Mouse (Mus musculus) CD4-positive helper T cell, adult 2 months (primary cell): ENCODE data around the gene Atp6v0a1.

ENCODE experiments used
- DNase-seq: peaks from one replicate; pipeline ENCODE4 v3.0.0-alpha.2; 2012; ENCODE audit warnings: low read depth, missing footprints, low spot score

Atp6v0a1 gene

GRCm38 (mm10) chr11:101009046-101009887, at the start of gene Atp6v0a1:
Gene Atp6v0a1, plus strand, starts transcription at chr11:101009452.
- DNase-seq = peak; percentile 95

- DNase-seq = peak; percentile 71
Observed at GRCm38 (mm10) chr11:100959464-100959810, 49.8 kb upstream of the Atp6v0a1 start.

DNA sequence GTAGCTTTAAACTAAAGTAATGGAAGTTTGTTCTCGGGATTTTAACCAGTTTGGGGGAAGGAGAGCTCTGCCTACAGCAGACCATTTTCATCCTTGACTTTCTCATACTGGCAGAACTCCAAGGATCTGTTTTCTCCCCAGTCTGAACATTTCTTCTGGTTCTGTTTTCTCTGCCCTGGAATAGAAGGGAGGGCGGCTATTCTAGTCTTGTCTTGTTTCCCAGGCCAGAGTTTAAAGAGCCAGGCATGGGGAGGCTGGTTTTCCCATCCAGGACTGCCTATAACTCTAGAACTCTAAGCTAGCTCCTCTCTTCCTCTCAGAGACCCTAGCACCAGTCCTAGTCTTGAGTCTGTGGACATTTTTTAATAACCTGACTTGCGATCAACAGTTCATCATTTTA, 49.4 kb upstream of the Atp6v0a1 start:
- no peak for DNase-seq

GRCm38 (mm10) chr11:100960540-100960939, 48.7 kb upstream of the Atp6v0a1 start:
- DNase-seq = no peak

- DNase-seq = no peak
Observed at GRCm38 (mm10) chr11:100962371-100962911, 46.8 kb upstream of the Atp6v0a1 start.

DNA sequence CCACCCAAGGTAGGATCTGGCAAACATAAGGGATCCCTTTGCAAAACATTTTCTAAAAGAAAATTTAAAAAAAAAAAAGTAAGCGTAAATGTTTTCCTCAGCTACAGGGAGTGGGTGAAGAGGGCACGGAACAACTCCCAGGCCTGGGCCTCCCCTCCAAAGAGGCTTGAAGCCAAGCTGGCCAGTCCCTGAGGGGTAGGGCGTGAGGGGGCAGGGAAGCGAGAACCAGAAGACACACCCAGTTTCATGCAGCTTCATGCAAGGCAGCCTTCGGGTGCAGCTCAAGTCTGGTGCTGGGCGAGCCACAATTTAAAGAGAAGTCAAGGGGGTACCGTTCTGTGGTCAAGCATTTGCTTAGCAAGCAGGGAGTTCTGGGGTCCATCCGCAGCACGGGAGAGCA, 45.6 kb upstream of the Atp6v0a1 start:
- DNase-seq = no peak

GRCm38 (mm10) chr11:100964180-100964579, 45.1 kb upstream of the Atp6v0a1 start:
- DNase-seq = no peak

DNA sequence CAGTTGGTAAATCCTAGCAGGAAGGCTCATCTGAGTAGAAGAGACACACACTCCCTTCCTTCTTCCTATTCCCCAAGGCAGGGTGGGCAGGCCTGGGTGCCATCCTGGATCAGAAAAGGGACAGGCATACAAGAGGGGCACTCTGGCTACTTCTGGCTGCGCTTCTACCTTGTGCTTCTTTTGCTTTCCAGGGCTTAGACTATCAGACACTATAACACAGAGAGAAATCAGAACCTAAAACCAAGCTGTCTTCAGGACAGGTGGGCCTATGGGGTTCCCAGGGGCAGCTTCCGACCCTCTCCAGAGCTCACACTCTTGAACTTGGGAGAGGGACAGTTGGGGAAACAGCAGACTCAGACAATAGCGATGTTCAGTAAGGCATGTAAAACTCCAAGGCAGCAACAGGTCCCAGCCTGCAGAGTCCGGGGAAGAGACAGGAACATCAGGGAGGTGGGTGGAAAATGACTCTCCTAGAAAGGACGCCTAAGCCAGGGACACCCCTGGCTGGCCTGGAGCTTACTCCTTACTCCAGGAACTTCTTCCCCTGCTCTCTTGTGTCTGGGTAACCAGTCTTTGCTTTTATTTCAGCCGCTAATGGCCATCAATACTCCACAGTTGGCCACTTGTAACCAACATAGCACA, 44.2 kb upstream of the Atp6v0a1 start:
- DNase-seq = no peak

- DNase-seq = no peak
Observed at GRCm38 (mm10) chr11:100965760-100966159, 43.5 kb upstream of the Atp6v0a1 start.

GRCm38 (mm10) chr11:100967376-100967775, 41.9 kb upstream of the Atp6v0a1 start:
- DNase-seq = no peak

- DNase-seq = no peak
Observed at GRCm38 (mm10) chr11:100967881-100968420, 41.3 kb upstream of the Atp6v0a1 start.

GRCm38 (mm10) chr11:100968501-100968900, 40.8 kb upstream of the Atp6v0a1 start:
- no peak for DNase-seq

DNA sequence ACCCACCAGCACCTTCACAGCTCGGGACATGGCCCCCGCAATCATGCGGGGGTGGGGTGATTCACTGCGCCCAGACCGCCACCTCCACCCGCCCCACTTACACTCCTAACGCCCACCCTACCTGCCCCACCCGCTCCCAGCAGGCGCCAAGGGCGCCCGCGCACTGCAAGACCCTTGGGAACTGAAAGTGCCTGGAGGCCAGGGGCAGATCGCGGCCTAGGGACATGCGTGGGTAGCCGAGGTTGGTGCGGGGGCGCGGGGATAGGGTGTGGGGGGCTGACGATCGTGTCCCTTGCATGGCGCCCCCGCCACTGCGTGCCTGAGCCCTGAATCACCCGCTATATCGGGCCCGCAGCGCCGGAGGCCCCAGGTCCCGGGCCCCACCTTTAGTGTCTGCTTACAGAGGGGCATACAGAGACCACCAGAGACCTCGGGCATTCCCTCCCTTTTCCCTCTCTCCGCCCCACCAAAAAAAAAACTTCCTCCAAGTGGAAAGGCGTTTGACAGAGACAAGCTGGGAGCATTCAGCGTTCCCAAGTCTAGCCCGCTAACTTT, 40.0 kb upstream of the Atp6v0a1 start:
- no peak for DNase-seq

DNA sequence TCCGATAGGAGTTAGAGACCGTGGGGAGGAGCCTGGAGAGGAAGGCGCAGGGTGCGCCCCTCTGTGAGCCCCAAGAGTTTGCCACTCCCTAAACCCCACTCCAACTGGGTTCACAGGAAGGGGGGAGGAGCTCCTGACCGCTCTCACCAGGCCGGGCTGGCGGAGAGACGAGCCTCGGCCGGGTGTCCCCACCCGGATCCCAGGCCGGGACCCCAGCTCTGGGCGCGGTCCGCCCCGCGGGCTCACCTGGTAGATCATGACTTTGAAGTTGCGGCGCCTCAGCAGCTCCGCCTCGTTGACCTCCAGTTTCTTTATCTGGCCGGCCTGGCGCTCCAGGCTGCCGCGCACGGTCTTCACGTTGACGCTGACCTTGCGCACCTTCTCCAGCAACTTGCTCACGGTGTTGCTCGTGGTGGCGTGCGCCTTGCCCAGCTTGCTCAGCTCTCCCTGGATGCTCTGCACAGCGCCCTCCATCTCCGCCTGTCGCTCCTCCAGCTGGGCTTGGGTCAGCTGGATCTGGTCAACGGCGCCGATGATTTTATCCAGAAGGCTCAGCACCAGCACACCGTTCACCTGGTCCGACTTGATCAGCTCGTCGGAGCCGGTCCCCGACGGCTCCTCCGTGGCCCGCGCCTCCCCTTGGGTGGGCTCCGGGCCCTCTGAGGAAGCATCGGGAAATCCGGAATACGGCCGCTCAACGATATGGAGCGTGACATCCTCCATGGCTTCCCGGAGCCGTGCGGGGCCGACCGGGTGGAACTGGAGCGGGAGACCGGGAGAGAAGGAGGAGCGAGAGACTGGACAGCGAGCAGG, 39.3 kb upstream of the Atp6v0a1 start:
- DNase-seq = peak; percentile 19

- DNase-seq = no peak
Observed at GRCm38 (mm10) chr11:100970557-100970937, 38.7 kb upstream of the Atp6v0a1 start, which contains the start of gene Cavin1. Gene Cavin1, minus strand, starts transcription at chr11:100970887.

DNA sequence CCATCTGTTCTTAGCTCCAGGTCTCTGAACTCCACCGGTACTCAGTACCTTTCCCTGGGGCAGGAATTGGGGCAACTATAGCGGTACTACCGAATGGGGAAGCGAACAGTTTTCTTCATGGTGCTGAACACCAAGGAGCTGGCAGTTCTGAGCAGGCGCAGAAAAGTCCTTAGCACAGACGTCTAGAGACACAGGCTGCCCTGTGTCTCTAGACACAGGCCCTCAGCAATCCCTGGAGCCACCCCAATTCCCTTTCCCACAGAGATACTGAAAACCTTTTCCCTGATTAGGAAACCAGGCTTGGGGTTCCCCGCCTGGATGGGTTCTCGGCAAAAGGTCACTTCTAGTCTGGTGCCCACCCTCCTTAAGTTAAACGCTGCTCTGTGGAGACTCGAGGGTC, 37.8 kb upstream of the Atp6v0a1 start:
- DNase-seq = no peak

GRCm38 (mm10) chr11:100973245-100973644, 36.0 kb upstream of the Atp6v0a1 start:
- DNase-seq = no peak

GRCm38 (mm10) chr11:100974381-100974970, 34.8 kb upstream of the Atp6v0a1 start:
- DNase-seq = no peak

GRCm38 (mm10) chr11:100975241-100975640, 34.0 kb upstream of the Atp6v0a1 start:
- no peak for DNase-seq

DNA sequence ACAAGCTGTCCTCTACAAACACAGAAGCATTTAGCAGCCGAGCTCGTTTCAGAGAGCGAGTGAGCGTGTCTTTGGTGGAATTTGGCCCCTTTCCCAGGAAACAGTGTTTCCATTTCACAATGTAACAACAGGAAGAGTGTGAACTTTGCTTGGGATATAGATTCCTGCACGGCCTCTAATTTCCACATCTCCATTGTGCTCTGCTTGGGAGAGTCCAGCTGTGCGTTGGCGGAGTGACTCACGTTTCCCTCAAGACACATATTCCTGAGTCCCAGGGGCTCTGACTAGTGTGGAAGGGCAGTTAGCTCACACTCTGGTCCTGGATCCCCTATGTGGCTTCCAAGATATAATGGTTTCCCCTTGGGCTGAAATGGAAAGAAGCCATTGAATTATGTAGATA, 29.4 kb upstream of the Atp6v0a1 start:
- DNase-seq = no peak

DNA sequence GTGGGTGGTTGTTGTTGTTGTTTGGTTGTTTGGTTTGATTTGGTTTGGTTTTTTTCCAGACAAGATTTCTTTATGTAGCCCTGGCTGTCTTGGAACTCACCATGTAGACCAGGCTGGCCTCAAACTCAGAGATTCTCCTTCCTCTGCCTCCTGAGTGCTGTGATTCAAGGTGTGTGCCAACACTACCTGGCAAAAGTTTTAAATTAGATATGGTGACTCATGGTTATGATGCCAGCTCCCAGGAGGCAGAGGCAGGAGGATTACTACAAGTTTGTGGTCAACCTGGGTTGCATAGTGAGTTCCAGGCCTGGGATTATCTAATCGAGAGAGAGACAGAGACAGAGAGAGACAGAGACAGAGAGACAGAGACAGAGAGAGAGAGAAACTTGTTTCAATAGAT, 28.8 kb upstream of the Atp6v0a1 start:
- no peak for DNase-seq
